Mouse (Mus musculus) right cerebral cortex, adult 18-20 months (tissue): ENCODE results near the gene Mpzl2.

Experiments used
- DNase-seq: peaks from one replicate; pipeline ENCODE4 v3.0.0; 2022; ENCODE audit warnings: mixed read lengths

The Mpzl2 gene

DNA sequence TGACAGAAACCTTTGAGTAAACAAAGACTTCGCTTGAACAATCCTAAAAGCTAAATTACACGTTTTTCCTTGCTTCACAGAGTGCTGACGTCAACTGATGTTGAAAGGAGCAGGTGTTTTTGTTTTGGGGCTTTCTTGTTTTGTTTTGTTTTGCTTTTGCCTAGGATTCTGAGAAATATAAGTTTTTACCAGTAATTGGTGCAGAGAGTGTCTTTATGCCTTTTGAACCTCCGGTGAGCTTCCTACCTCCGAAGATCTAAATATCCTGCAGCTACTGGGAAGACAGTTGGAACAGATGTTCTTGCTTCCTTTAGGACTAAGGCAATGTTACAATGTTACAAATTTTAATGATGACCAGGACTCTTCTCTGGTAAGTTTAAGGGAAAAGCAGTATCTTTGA lies at the start of gene Mpzl2:
Gene Mpzl2, plus strand, starts transcription at position 301 of the 400 bp plus-strand sequence.
- no peak for DNase-seq

DNA sequence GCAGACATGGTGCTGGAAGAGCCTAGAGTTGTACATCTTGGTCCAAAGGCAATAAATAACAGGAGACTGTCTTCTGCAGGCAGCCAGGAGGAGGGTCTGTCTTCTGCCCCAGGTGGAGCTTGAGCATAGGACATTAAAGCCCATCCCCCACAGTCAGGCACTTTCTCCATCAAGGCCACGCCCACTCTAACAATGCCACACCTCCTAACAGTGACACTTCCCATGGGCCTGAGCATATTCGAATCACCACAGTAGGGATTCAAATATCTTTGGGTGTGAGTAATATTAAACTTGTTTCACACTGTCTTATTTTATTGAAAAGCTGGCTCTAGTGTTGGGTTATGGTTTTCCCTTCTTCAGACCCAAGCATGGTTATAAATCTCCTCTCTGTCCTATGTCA lies 47.8 kb upstream of the Mpzl2 start:
- no peak for DNase-seq

DNA sequence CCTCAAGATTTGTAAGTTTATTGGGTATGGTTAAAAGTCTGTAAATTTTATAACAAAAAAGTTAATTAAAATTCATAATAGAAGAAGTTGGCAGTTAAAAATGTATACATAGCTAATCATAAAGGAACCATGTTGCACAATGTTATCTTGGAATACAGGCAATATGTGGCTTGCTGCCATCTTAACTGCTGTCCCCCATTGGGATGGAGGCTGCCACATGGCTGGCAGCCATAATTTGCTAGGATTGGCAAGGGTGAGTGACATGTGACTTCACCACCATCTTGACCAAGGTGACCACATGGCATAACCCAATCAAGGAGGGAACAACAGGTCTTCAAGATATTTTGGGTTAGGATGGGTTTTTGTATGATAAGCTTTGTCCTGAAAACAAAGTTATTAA lies 47.3 kb upstream of the Mpzl2 start:
- DNase-seq, result no peak

DNA sequence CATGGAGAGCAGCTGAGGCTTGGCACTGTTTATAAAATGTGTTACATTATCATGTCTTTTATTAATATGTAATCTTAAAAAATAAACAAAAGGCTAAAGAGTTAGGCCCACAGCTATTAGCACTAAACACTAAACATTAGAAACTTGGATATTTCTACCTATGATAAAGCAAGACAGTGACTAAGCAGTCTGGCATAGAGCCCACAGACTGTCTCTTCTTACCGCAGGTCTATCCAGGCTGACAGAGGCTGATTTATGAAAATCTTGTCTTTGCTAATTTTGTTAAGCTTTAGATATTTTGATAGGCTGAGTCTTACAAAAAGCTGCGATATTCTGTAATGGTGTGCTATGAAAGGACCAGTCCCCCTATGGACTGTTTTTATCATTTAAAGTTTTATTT lies 46.3 kb upstream of the Mpzl2 start:
- DNase-seq, result no peak

DNA sequence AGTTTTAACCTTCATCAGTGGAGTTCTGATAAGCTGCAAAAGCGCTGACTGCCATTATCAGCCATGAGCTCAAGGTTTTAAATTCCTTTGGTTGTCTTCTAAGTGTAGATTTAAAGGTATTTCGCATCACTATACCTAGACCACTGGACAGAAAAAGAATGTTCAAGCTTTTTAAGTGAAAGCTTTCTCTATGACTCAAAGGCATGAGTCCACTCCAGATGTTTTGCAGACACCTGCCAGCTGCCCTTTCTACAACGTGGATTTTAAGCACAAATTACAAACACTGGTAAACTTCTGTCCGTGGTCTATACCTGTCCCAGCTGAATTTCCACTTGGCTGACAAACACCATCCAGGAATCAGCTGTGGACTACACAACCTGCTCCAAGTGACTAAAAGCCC lies 44.6 kb upstream of the Mpzl2 start:
- no peak for DNase-seq

DNA sequence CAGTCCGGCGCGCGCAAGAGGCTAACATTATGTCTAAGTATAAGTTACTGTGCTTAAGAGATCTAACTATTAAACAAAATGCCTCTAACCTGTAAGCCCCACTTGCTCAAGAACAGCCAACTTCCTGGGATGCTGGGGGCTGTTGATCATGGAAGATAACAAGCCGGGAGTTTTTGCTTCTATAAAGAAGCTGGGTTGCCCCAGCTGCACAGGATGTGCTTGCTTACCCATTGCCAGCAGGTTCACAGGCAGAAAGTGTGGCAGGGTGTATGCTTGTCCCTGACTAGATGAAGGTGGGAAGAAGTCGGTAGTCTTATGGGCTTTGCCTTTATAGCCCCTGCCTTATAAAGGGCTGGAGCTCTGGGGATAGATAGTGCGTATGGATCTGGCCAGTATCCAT lies 43.0 kb upstream of the Mpzl2 start:
- DNase-seq, result no peak

DNA sequence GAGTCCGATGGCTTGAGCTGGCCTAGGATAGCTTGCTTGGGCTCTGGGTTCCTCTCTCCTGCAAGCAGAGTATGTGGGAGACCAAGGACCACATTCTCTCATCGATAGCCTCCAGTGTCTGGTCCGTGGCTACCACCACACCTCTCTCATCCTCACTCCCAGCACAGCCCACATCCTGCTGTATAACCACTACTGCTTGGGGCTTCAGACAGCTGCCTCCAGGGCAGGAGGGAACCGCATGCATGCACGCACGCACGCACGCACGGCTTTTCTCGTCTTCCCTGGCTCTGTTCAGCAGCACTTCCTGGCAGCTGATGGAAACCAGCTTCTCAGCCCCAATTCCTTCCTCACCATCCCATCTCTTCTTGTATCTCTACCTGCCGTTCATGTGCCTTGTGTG lies 41.5 kb upstream of the Mpzl2 start:
- DNase-seq, result no peak

DNA sequence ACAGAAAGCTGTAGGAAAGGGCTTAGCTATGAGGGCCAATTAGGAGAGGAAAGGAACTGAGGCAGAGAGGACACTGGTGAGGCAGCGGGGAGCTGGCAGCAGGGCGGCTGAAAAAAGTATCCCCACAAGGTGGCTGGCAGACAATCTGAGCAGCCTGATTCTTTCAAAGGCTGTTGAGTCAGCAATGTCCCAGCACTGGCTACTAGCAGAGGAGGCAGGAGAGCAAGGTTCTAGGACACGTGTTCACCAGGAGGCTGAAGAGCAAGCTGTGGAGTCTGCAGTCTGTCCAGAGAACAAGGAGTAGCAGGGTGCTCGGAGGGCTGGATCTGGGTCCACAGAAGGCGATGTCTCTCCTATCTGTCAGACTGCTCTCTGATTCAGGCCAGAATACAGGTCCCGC lies 40.4 kb upstream of the Mpzl2 start:
- DNase-seq, result peak; percentile 16

DNA sequence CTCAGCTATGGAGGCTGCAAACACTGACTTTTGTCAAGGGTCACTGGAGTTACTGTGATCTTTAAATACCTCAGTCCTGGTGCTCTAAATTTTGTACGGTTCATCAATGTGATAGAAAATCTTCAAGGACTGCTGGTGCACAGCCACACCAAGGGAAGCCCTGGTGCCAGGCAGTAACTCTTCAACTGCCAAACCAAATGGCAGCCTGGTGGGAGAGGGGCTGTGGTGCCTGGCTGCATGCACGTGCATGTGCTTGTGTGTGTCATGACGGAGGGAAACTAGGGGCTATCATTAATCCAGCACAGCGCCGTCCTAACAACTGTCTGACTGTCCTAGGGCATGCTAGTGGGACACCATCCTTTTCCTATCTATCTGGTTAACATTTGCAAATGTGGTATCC lies 39.8 kb upstream of the Mpzl2 start:
- no peak for DNase-seq

DNA sequence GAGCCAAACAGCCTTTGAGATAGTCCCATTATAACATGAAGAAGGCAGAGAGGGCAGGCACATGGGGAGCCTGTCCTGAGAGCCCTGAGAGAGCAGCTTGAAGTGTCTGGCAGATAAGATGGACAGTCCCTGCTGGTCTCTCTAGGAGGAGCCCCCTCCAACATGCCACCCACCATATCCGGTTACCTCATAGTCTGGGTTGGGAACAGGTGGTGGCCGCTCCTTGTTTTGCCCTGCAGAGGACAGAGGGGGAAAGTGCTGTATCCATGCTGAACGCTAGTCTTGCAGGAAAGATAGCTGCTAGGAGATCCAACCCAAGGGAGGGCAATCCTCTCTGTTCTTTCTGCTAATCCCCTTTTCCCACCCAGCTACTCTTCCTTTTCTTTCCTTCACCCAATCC lies 39.4 kb upstream of the Mpzl2 start:
- no peak for DNase-seq

DNA sequence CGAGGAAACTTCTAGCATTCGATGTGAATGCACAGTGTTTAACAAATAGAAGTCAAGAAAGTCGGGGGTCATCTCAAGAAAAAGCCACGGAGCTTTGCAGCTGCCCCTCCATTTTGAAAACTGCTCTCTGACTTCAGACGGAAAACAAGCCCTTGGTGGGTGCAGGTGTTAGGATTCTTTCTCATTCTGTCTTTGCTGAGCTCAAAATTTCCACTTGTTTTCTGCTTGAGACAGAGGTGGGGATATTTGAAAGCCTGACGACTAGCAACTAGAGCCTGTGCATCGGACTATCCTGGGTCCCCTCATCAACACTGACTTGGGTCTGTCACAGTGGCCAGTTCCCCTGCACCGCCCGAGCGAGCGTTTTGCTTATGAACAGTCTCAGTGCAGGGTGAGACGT lies 32.2 kb upstream of the Mpzl2 start:
- DNase-seq, result no peak

DNA sequence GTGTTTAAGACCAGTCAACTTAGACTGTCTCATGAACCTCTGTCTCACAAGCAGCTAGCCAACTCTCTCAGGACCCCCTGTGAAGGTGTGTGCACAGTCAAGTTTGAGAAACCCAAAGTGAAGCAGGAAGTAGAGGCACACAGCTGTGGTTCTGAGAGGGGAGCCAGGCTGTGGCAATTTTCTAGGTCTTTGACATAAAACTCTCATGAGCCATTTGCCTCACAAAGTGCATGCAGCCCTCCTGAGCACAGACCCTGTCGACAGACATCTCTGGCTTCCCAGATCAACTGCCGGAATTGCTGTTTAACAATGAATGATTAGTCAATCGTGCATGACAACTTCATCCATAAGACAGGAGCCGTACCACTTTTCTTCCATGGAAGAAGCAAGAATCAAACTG lies 31.3 kb upstream of the Mpzl2 start:
- no peak for DNase-seq

DNA sequence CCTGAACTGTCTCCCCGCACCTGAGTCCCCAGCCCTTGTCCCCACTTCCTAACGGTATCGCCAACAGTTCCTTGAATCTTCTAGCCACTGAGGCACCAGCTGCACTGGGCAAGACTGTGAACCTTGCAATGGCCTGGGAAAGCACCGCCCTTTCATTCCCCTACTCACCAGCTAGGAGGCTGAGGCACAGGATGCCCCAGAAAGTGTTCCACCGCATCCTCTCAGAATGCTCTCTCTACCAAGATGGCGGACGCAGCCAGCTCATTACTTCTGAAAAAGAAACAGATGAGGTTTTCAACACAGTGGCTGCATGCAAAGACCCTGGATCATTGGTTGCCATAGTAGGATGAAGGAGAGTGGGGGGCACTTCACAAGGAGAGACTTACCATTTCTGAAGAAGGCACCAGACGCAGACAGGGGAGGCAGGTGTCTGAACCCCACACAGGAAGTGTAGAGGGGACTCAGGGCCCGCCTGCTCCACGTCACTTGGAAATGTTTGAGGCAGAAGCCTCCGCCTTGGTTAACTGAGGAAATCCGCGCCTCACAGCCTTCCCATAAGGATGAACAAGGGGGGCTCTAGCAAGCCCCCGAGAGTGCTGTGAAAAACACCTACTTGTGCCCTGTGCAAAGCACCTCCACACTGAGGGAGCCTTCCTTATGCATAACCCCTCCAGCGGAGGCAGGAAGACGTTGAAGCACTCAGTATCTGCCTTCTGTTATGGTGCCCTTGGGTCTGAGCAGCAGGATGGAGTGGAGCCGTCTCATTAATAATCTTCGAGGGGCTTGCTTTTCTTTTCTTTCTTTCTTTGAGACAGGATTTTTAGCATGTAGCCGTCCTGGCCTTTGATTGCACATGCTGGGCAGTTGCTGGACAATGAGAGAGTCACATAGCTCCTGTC lies 30.2 kb upstream of the Mpzl2 start, which contains the start of gene Cd3e:
Gene Cd3e, minus strand, starts transcription at position 448 of the 899 bp plus-strand sequence.
- no peak for DNase-seq

DNA sequence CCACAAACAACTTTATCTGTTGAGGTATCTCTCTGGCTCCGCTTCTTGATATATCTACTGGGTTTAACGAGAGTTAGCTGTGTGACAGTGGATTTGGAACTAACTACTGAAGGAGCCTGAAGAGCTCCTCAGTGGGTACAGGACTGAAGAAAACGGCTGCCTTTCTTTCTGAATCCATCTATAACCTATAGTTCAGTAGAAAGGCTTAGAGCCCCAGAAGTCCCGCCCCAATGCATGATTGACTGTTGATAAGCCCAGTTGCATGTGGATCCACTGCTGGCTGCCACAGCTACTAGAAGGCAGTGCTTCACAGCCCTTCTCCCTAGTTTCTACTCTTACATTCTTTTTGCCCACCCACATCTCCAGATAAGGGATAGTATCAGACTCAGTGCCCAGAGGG lies 29.1 kb upstream of the Mpzl2 start:
- no peak for DNase-seq

DNA sequence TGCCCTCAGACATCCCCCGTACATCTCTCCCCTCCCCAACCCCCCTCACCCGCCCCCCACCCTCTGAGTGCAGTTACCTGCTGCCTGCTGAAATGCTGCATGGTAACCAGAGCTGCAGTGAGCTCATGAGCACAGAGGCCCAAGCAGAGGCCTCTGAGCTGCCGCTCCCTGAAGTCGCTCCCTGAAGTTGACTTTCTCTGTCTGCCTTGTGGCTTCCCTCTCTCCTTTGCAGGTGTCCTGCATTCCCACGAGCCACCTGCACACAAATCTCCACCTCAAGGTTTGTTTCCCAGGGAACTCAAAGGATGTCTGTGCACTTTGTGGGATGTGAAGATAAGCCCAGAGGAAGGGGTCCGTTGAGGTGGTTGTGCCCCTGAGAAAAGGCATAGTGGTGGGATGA lies 28.3 kb upstream of the Mpzl2 start:
- no peak for DNase-seq

DNA sequence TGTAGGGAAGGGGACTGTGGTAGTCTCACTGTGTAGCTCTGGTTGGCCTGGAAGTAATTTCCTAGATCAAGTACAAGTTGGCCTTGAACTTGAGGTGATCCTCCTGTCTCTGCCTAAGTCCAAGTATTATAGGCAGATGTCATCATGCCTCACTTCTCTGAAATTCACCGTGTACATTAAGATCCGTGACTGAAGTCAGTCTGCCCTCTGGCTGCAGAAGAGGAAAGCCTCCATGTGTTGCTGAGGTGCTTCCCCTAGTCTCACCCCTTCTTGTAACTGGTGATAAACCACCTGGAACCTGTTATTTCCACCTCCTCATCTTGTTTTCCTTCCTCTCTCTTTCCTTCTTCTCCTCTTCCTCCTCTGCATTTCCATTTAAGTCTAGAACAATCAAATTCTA lies 24.7 kb upstream of the Mpzl2 start:
- no peak for DNase-seq

DNA sequence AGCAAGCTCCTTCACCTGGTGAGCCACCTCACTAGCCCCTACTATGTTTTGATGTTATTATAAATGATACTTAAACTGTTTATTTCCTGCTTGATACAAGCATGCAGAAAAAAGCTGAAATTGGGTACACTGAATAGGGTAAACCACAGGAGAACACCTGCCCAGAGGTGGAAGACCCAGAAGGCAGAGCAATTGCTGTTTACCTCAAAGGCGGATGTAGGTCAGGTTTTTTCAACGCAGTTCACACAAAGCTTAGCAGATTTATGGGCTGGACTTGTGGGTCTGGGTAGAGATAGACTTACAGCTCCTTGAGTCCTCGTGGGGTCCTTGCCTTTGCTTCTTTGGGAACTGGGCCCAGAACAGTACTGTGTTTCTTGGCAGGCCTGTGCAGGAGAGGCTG lies 23.8 kb upstream of the Mpzl2 start:
- DNase-seq, result no peak

DNA sequence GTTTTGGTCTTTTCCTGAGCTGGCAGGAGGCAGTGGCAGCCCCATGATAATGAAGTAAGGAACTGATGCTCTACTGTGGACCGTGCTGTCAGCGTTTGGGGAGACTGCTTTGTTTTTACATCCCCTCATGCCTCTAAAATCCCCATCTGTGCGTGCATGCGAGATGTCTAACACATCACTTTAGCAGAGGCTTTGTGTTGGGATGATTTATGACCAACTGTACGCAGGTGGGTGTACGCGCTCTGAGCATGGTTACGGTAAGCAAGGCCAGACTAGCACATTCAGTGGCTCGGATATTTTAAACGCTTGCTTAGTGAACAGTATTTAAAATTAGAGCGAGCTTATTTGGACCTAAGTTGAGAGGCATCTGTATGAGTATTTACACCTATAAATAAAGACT lies 21.6 kb upstream of the Mpzl2 start:
- DNase-seq, result peak; percentile 20

DNA sequence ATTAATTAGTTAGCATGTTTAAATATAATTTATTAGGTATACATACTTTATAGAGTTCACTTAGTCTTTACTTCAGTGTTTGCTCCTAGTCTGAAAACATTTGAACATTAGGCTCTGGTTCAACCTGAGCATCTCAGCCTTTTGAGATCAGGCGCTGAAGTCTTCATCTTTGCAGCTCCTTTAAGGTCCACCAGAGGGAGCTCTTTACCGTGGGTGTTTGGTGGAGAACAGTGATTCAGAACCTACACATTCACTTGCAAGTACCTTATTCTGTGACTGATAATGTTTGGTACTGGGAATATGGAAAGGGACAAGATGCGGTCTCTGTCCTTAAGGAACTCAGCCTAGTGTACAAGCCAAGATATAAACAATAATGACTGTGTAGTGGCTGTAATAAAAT lies 16.8 kb upstream of the Mpzl2 start:
- peak; percentile 51 for DNase-seq

DNA sequence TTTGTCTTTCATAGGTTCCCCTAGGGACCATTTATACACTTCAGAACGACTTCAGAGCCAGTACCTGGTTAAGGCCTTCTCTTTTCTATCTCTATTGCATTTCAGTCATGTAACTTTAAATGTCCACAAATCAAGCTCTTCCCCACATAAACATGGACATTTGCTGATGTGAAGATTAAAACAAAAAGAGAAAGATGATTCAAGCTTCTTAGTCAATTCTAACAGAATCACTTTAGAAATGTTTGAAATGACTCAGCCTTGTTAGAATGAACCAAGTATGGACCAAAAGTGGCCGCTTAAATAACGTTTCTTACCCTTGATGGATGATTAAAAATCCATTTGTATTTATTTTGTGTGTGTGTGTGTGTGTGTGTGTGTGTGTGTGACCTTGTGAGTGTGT lies 16.0 kb upstream of the Mpzl2 start:
- no peak for DNase-seq

DNA sequence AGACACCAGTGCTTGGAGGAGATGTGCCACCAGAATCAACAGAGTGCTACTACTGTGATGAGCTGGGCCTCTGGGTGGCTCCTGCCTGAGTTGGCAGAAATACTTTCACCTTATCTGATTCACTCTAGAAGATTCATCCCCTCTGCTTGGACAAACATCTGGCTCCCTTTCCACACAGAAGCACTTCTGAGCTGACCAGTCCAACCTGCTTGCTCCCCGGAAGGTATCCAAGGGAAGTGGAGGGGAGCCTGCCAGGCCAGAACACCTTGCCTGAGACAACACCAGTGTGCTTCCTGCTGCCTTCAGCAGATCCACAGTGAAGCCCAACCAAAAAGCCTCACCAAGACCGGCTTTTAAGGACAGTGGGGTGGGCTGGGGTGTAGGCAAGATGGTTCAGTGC lies 15.4 kb upstream of the Mpzl2 start:
- DNase-seq, result no peak

DNA sequence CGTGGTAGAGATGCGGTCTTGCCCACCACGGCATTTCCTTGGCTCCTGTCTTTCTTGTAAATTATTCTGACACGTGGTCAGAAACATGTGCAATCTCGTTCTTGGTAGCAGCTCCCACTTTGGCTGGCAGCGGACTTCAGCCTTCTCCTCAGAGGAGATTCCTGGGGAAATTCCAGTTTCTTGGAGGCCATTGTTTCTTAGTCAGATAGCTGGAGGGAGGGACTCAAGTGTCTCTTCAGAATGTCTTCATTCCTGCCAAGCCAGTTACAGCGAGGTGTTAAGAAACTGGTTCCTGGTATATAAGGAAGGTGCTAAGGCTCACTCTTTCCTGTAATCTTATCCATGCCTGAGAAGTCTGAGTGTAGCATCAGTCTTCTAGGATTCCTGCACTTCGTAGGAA lies 12.2 kb upstream of the Mpzl2 start:
- no peak for DNase-seq

DNA sequence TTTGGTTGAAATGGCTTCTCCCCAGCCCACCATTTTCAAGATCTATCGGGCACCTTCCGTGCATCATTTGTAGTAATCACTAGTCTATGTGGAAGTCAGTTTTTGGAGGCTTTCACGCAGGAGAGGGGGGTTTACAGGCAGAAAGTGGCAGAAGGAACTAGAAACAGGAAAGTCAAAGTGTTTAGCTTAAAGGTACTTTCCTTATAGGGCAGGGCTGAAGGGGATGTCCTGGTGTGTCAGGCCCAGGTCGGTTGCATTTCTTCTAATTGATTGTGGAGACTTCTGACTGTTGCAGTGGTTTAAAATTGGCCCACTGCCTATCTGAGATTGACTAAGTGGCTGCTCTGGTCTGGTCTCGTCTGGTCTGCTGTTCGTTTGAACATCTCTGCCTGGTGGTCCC lies 9.3 kb upstream of the Mpzl2 start:
- DNase-seq, result no peak

DNA sequence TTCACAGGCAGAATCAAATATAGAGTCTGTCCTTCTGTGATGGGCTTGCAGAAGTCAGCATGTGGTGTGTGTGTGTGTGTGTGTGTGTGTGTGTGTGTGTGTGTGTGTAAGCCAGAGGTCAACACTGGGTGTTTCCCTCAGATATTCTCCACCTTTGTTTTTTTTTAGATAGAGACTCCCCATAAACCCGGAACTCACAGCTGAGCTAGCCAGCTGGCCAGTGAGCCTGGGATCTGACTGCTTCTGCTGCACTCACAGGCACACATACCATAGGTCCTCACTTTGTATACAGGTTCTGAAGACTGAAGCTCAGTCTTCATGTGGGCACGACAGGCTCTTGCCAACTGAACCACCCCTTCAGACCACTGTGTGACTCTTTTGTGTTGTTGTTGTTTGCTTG lies 7.3 kb upstream of the Mpzl2 start:
- no peak for DNase-seq

DNA sequence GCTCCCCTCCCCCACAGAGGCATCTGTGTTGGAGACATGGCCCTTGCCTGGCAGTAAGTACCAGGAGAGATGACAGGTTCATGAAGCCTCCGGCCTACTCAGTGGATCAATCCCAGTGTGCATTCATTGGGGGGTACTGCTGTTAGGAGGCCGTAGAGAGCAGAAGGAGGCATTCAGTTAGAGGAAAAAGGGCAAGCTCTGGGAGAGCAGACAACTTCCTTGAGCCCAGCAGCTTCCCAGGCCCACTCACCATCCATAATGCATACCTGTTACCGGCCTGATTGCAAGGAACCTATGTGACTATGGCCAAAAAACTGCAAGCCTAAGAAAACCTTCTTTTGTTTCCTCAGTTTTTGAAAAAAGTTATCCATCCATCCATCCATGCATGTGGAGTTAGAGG lies 5.1 kb upstream of the Mpzl2 start:
- DNase-seq, result no peak
